Mouse (Mus musculus) heart, adult 9 months (tissue): ENCODE measurements at regions not wholly inside any gene's neighbourhood (a gene's known extent, or its start where the extent isn't known, plus 50 kb on each side); places are given as distances from the start of the nearest gene placed in this dataset.

Experiments
- DNase-seq, 2 experiments: peaks; one replicate each; pipeline ENCODE4 v3.0.0; 2022; ENCODE audit warnings: low spot score in 2 of 2

DNA sequence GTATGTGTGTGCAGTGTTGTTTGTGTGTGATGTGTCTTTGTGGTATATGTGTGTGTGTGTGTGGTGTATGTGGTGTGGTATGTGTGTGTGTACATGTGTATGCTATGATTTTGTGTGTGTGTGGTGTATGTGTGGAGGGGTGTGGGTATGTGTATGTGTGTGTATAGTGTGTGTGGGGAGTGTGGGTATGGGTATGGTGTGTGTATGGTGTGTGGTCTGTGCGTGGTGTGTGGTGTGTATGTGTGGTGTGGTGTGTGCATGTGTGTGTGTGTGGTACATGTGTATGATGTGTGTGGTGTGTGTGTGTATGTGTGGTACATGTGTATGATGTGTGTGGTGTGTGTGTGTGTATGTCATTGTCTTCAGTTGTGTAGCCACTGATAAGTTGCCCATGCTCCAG lies 247.8 kb upstream of the Sp4 start:
- no peak for DNase-seq

GRCm38 (mm10) chr12:118540336-118540735 lies 239.1 kb upstream of the Sp4 start:
- DNase-seq: no peak

GRCm38 (mm10) chr12:118530514-118530913 lies 229.3 kb upstream of the Sp4 start:
- no peak for DNase-seq

DNA sequence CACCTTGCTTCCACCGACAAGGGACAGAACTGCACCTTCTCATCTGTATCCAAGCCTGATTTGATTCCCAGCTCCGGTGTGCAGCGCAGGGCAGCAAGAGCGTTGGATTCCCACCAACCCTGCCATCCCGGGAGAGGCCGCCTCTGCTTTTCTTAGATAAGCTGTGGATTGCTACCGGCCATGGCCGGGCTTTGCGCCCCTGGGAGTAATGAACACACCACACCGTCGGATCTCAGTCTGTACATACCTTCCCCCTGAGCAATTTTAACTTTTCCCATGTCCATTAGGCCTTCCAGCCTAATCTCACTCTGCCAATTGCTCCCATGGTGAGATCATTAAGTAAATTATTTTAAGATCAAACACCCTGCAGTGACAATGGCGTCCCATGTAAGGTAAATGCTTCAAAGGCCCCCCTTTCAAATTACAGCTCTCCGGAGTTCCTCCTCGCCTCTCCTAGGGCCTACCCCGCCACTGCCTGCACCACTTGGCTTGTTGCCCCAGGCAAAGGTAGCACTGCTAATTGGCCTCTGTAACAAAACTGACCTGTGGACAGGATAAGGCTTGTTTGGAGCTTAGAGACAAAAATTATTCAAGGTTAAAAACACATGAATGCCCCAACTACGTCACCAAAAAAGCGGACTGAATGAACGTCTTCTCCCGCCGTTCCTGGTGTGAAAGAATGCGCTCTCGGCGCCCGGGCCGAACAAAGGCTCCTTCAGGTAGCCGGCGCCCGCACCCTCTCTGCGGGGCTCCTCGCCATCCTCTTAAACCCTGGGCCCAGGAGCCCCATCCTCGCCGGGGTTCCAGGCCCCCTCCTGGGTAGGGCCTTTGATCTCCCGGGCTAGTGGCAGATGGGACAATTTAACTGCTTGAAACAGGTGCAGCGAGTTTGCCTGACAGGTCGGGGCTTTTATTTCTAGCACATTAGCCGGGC lies 228.5 kb upstream of the Sp4 start:
- no peak for DNase-seq

DNA sequence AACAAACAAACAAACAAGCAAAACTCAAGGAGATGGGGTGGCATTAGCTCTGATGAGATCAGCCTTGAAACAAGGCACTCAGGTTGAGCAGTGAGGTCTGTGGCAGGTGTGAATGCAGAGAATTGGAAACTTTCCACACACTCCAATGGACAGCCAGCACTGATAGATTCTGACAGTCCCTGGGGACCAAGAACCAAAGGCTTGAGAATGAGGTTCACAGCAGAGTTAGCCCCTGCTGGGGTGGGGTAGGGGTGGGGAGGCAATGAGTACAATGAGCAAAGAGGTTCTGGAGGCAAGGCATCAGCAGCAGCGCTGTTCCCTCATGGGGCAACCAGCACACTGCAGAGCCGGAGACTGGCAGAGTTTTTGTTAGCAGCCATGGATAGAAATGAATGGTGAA lies 220.5 kb upstream of the Sp4 start:
- DNase-seq: no peak

GRCm38 (mm10) chr12:118521329-118521728 lies 220.1 kb upstream of the Sp4 start:
- DNase-seq: no peak

DNA sequence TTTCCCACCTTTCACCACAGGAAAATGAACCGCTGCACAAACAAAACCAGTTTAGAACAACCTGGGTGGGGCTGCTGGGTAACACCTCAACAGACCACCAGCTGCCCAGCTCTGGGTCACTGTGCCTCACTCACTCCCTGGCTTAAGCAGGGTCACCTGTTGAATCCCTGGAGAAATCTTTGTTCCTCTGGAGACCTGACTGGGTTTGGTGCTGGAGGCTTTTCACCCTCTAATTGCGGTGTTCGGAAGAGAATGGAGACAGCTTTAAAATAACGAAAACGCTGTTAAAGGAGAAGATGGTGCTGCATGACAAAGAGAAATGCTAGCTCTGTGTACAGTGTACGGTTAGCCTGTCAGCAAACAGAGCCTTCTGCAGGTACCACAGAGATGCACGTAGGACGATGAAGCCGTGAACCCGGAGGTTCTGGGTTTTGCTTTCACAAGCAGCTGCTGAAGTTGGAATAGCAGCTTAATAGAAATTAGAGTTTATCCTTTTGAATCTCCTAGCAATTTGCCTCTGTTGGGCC lies 218.6 kb upstream of the Sp4 start:
- DNase-seq: no peak

GRCm38 (mm10) chr12:118510989-118511388 lies 209.7 kb upstream of the Sp4 start:
- DNase-seq: no peak

DNA sequence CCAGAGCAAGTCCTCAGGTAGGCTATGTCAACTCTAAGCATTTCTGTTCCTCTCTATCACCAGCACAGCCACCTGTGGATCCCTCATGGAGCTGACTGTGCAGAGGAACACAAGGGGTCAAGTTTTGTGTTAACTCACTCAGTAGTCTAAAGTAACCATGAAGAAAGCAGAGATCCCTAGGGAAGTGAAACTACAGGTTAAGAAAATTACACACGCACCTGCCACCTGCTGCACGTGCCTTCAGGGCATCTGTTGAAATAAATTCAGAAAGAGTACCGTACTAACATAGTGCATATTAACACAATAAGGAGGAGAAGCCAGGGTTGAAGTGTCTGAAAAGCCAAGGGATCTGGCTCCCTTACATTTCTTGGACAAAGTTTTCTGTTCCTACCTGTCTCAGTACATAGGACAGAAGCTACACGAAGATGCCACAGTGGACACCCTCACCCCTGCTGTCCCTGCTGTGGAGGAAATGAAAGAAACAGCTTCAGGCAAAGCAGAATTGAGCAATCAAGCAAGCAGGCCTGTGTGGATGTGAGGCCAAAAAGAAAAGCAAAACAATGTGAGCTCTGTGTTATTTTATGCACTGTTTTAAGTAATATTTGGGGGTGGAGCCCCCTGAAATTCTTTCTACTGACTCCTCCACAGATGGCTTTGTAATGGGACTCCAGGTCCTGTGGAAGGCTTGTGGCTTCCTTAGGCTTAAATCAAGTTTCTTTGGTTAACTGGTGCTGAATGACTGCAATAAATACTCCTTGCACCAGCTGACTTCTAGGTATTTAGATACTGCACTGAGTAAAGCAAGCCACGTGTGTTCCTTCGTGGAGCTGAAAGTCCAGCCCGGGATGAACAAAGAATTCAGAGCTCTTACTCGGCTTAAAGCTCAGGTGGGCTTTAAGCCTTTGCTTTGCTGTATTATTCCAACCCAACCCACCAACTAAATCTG lies 208.0 kb upstream of the Sp4 start:
- DNase-seq: no peak

GRCm38 (mm10) chr12:118500392-118500791 lies 199.2 kb upstream of the Sp4 start:
- DNase-seq: no peak

- DNase-seq: no peak
Observed at GRCm38 (mm10) chr12:118488038-118488437, 186.8 kb upstream of the Sp4 start.

- no peak for DNase-seq
Observed at GRCm38 (mm10) chr12:118486434-118486833, 185.2 kb upstream of the Sp4 start.

DNA sequence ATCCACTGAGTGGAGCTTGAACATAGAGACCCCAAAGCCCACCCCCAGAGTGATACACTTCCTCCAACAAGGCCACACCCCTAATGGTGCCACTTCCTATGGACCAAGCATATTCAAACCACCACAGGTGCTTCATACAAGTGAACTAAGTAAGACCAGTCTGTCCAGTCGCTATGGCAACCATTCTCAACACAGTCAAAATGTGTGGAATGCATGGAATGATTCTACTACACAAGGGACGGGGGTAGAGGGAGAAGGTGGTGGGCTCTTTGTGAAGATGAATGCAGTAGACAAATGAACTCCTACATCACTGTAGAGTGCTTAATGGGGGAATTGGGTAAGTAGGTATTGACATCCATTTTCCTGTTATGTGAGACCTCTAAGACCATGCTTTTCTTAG lies 180.1 kb upstream of the Sp4 start:
- no peak for DNase-seq

GRCm38 (mm10) chr12:118474732-118475131 lies 173.5 kb upstream of the Sp4 start:
- DNase-seq: no peak

- DNase-seq: no peak
Observed at GRCm38 (mm10) chr12:118466837-118467236, 165.6 kb upstream of the Sp4 start.

GRCm38 (mm10) chr12:118457493-118458408 lies 156.5 kb upstream of the Sp4 start:
- DNase-seq: peak in 1 of 2 experiments; percentile 8

- DNase-seq: no peak
Observed at GRCm38 (mm10) chr12:118455609-118456008, 154.4 kb upstream of the Sp4 start.

DNA sequence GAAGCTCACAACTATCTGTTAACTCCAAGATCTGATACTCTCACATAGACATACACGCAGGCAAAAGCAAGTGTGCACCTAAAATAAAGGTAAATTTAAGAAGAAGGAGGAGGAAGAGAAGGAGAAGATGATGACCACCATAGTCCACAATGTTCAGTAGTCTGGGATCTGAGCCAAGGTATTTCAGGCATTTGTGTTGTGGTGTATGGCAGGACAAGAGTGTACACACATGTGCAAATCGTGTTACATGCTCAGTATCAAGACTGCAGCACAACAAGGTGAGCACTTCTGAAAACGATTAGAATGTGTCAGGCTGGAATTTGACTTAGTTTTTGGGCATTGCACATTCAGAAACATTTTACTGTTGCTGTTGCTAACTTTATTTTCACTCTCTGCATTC lies 138.4 kb upstream of the Sp4 start:
- DNase-seq: no peak

DNA sequence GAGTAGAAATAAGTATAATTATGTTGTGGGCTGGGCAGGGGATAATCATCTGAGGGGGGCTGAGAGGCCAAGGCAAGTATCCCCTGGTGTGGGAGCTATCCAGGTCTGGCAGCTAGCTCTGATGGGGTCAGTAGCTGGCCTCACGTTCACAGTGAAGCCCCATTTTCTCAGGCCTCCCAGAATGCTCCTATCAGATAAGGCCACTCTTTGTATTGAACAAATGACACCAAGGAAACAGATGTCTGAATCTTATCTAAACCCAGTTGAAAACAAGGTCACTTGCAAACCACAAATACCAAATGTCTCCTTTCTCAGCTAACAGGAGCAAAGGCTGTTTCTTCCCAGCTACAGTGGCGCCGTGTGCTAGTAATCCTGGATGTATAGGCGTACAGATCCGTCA lies 137.6 kb upstream of the Sp4 start:
- no peak for DNase-seq

GRCm38 (mm10) chr12:118432703-118433102 lies 131.5 kb upstream of the Sp4 start:
- no peak for DNase-seq

DNA sequence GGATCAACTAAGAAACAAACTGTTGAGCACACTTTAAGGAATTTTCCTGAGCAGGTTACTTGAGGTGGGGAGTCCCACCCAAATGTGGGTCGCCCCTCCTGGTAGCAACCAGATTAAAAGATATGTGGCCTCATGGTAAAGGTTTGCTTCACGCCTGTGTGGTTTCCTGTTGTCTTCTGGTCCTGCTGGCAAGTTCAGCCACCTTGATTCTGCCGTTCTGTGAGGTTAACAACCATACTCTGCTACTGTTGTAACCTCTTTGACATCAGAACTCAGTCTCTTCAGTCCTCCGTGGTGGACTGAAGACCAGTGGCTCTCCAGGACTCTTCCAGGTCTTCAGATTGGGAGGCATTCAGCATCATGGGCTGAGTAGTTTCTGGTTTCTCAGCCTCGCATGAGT lies 127.1 kb upstream of the Sp4 start:
- DNase-seq: no peak
